Mouse (Mus musculus): ENCODE results near the gene Dlg2. TPM values are rescaled to one million over a fixed set of nuclear protein-coding genes. Genes with fewer than 3 reads are reported as not detected.

The Dlg2 gene
- total RNA-seq, 2 experiments from 2014 or later: 295 to 301 TPM

DNA sequence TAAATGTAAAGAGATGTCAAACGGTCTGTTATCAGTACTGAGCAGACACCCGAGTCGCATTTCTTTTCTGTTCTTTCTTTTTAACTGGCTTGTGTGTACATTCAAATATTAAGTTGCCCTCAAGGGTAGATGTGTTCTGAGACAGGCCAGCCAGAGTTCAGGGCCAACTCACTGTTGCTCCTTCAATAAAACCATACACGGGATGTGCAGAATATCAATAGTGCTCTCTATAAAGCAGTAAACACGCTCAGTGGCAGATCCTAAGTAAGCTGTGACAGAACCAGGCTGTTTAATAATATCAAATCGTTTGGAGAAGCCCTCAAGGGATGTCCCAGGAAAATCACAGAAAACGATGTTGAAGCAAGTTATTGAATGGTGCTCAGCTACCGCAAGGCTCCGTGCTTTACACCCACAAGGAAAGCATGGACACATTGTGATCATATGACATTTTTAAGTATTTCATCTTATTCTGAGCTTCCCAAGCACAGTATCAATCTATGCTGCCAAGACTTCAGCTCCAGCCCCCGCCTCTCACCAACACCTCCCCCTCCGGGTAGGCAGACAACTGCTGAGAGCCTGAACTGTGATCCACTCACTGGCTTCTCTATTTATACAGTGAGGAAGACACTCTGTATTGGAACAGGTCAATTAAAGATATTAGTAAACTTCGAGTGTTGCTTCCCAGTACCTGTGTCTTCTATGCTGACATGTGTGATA, 1458.6 kb downstream of the Dlg2 start:
- intact Hi-C loops (cut with DNase I): no loop called here

DNA sequence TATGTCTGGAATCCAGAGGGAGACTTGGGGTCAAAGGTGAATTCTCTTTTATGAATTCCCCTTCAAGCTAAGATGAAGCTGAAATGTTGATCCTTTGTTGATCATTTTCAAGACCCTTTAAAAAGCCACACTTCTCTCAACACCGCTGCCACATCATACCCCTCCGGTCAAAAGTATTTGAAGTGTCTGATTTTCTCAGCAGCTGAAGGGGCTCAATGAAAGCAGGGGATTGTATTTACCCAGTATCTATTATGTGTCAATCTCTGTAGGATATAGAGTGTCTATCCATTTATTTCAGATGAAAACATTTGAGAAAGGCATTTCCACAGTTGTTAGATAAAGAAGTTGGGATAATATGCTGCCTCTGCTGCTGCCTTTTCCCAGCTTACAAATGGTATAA, 1459.7 kb downstream of the Dlg2 start:
- TF ChIP-seq CTCF (IDR thresholded peaks at IDR 0.05): no peak
- no peak for DNase-seq (ENCODE audit: extremely low spot score in 1 of 2, low spot score in 2 of 2)
- Histone ChIP-seq H3K4me3 (no peak overlapping the region), H3K27ac (peak overlapping the region; percentile 4; the same call in 1 of the 2 replicates)
- intact Hi-C loops (cut with DNase I): no loop called here

More for the DNA sequence above, 1458.6 kb downstream of the Dlg2 start:
- TF ChIP-seq CTCF (IDR thresholded peaks at IDR 0.05): no peak
- DNase-seq (ENCODE audit: extremely low spot score in 1 of 2, low spot score in 2 of 2): peak; percentile 59 to 65
- no peak overlapping the region for H3K4me3 ChIP-seq
- peak overlapping the region; percentile 45; the same call in 1 of the 2 replicates for H3K27ac ChIP-seq

DNA sequence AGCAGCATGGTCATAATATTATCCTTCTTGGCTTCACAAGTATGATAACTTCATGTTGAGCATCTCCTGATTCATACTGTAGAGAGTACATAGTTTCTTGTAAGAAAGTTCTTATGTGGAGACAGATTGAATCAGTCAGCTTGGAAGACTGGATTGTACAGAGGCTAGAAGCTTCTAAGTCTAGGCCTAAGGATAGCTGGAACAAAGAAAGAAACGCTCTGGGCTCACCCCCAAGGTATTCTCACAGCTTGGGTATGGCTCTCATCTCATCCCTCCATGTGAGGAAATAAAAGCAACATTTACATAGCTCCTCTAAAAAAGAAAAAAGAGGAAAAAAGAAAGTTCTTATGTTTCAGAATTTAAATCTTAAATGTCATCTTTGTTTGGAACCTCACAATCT, 1466.8 kb downstream of the Dlg2 start:
- peak overlapping the region; percentile 7 for H3K27ac ChIP-seq
- no peak overlapping the region for H3K4me3 ChIP-seq
- DNase-seq (ENCODE audit: extremely low spot score in 1 of 2, low spot score in 2 of 2): no peak
- TF ChIP-seq CTCF (IDR thresholded peaks at IDR 0.05): no peak
- intact Hi-C loops (cut with DNase I): loop anchor here (5.0 kb wide), 1 partner anchor 94 kb away; no protein-coding TSS in a partner anchor

DNA sequence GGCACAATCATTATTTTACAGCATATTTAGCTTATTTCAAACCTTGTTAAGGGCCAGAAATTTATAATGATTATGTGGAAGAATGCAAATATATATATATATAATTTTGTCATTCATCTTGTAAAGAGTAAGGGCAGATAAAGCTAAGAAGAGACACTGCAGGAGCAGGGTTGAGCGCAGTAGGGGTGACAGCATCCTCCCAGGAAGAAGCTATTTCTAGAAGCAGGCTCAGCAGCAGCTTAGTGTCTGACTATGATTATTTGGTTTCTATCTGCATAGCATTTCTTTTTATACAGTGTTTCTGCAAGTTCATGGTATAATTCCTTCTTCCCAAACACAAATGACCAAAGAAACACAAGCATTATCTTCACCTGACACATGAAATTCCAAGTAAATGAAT, 1479.1 kb downstream of the Dlg2 start:
- Histone ChIP-seq H3K4me3 (no peak overlapping the region), H3K27ac (peak overlapping the region; percentile 57; the same call in 1 of the 2 replicates)

GRCm38 (mm10) chr7:91962956-91963355, 1486.5 kb downstream of the Dlg2 start:
- no peak for DNase-seq (ENCODE audit: extremely low spot score in 1 of 2, low spot score in 2 of 2)
- Histone ChIP-seq H3K27ac (no peak overlapping the region), H3K4me3 (no peak overlapping the region)
- TF ChIP-seq CTCF (IDR thresholded peaks at IDR 0.05): no peak
- intact Hi-C loops (cut with DNase I): no loop called here

More for the DNA sequence above, 1479.1 kb downstream of the Dlg2 start:
- no peak for DNase-seq (ENCODE audit: extremely low spot score in 1 of 2, low spot score in 2 of 2)
- TF ChIP-seq CTCF (IDR thresholded peaks at IDR 0.05): no peak
- intact Hi-C loops (cut with DNase I): no loop called here

DNA sequence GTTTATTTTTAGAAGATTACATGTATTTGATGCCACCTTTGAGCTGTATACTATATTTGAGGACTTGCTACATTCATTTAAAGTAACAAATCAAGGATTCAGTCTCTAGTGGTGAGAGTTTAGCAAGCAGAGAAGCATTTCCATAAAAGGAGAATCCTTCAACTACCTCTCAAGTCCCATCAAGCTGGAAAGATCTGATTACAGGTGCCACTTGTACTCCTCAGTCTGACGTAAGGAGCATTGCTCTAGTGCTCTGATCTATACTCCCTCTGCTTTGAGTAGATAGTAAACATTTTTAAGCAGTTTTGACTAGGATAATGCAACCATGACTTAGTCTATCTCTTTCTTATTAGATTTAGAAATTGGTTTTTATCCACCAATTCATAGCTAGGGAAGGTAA, 1496.5 kb downstream of the Dlg2 start:
- no peak for DNase-seq (ENCODE audit: extremely low spot score in 1 of 2, low spot score in 2 of 2)
- intact Hi-C loops (cut with DNase I): no loop called here
- no peak for TF ChIP-seq CTCF (IDR thresholded peaks at IDR 0.05)
- H3K4me3 ChIP-seq: no peak overlapping the region
- no peak overlapping the region for H3K27ac ChIP-seq

DNA sequence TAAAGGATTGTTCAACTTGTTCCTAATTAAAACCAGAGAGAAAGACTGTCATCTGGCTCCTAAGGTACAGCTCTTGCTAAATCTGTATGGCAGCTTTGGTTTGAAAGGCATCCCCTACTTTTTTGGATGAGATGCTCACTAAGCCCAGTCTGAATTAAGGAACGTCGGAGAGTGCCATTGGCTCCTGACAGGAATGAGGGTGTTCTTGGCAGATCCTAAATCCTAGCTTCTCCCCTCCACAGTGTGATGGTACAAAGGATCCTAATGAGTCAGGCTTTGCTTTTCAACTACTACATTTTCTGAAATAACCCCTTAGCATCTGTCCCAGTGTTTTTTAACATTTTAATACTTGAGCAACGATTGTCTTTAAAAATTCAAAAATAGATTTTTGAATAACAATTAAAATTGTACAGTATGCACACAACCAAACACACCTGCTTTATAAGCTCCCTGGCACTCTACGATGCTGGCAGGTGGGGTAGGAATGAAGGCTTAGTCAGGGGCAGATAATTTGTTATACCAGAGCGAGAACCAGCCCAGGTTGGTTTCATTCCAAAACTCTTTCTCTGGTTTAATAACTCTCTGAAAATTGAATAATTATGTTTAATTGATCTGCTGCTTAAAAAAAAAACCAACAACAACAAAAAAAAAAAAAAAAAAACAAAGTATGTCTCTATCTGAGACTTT, 1527.4 kb downstream of the Dlg2 start:
- no peak overlapping the region for H3K27ac ChIP-seq
- intact Hi-C loops (cut with DNase I): no loop called here
- no peak overlapping the region for H3K4me3 ChIP-seq
- no peak for TF ChIP-seq CTCF (IDR thresholded peaks at IDR 0.05)
- DNase-seq (ENCODE audit: extremely low spot score in 1 of 2, low spot score in 2 of 2): no peak

GRCm38 (mm10) chr7:92005681-92006425, 1529.4 kb downstream of the Dlg2 start:
- Histone ChIP-seq H3K4me3 (no peak overlapping the region), H3K27ac (no peak overlapping the region)
- no peak for DNase-seq (ENCODE audit: extremely low spot score in 1 of 2, low spot score in 2 of 2)
- no peak for TF ChIP-seq CTCF (IDR thresholded peaks at IDR 0.05)
- intact Hi-C loops (cut with DNase I): no loop called here

DNA sequence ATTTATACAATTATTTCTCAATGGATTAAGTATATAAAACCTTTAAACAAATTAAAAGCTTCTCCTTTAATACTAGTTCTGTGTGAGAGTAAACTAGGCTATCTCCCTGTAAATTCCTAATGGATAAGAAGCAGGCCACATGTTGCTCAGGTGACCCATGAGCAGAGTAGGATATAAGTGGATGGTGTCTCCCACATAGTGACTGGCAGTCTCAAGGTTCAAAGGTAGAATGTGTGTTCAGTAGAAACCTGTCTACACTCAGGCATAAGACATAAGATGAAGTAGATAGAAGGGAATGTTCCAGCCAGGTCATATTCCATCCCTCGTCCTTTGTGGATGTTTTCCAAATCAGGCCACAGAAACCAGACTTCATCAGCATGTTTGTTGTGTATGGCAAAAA, 1532.2 kb downstream of the Dlg2 start:
- intact Hi-C loops (cut with DNase I): no loop called here
- no peak for TF ChIP-seq CTCF (IDR thresholded peaks at IDR 0.05)
- DNase-seq (ENCODE audit: extremely low spot score in 1 of 2, low spot score in 2 of 2): no peak
- H3K27ac ChIP-seq: no peak overlapping the region
- H3K4me3 ChIP-seq: no peak overlapping the region

DNA sequence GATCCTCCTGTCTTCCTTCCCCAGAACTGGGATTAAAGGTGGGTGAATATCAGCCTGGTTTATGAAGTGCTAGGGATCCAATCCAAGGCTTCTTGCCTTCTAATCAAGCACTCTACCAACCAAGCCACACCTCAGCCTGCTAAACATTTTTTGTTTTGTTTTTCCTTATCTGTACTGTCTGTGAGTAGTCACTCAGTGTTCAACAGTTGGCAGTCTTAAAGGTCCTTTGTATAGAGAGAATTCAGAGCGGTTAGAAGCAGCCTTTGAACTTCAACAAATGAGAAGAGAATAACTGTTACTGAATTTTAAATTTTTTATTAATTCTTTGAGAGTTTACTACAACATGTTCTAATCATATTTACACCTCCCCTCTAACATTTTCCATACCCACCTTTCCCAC, 1548.5 kb downstream of the Dlg2 start:
- no peak for DNase-seq (ENCODE audit: extremely low spot score in 1 of 2, low spot score in 2 of 2)
- Histone ChIP-seq H3K27ac (no peak overlapping the region), H3K4me3 (no peak overlapping the region)
- TF ChIP-seq CTCF (IDR thresholded peaks at IDR 0.05): no peak
- intact Hi-C loops (cut with DNase I): loop anchor here (5.0 kb wide), 1 partner anchor 568 kb away; no protein-coding TSS in a partner anchor

DNA sequence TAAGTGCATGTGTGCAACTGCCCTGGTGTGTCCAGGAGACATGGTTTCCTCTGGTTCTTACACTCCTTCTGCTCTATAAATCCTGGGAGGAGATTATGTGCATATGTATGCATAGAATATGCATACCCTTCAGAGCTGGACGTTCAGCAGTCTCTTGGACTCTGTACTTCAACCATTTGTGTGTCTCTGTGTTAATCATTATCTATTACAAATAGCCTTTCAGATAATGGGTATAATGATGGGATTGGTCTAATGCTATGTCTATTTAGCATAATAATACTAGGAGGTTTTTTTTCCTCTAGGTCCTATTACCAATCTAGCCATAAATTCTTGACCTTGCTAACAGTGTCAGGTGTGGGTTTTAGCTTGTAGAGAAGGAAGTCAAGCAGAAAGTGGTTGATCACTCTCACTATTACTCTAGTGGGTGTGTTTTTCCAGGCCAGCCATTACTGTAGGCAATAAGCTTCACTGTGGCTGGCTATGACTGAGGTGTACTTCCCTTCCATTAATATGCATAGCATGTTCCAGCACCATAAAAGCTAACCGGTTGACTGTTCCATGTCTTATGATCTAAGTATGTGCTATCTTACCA, 1549.1 kb downstream of the Dlg2 start:
- DNase-seq (ENCODE audit: extremely low spot score in 1 of 2, low spot score in 2 of 2): no peak
- intact Hi-C loops (cut with DNase I): loop anchor here (5.0 kb wide), 1 partner anchor 568 kb away; no protein-coding TSS in a partner anchor
- Histone ChIP-seq H3K4me3 (no peak overlapping the region), H3K27ac (no peak overlapping the region)
- TF ChIP-seq CTCF (IDR thresholded peaks at IDR 0.05): no peak
